Mouse (Mus musculus): ENCODE results near the gene Vmn2r53.
"Not testable (repeated sequence)": the region's sequence is repeated elsewhere in the genome, so short reads cannot be mapped to it uniquely, and the experiment has no call there.

Gene Vmn2r53

GRCm38 (mm10) chr7:12608688-12609087 lies at the start of gene Vmn2r53:
Gene Vmn2r53, minus strand, starts transcription at chr7:12608788.
- DNase-seq, result no peak

DNA sequence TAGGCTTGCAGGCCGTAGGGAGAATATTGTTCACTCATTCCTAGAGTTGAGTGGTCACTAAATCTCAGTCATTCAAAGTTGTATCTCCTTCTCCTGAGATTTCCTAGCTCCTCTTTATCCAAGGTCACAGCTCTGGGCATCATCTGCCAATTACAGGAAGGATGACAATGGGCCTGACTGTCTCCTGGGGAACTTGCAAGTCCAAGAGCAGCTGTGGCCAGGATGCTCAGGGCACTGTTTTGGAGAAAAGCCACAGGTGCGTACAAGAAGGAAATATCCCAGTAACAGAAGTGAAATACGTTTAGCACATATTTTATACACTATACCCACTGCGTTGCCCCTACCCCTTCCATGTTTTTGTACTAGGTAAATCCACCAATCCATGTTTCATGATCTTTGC lies 31.6 kb upstream of the Vmn2r53 start, which contains the start of gene Vmn2r54:
Gene Vmn2r54, minus strand, starts transcription at position 101 of the 400 bp plus-strand sequence.
- not testable (repeated sequence) for DNase-seq
